Mouse (Mus musculus) megakaryocyte, embryonic 14.5 days (primary cell): ENCODE data around the gene Tk2. TPM values are rescaled to one million over a fixed set of nuclear protein-coding genes. Genes with fewer than 3 reads are reported as not detected.

Experiments used
- H3K27me3 ChIP-seq: replicated peaks from 2 replicates; pipeline ENCODE3; 2012; ENCODE audit warnings: inconsistent platforms
- H3K36me3 ChIP-seq: replicated peaks from 2 replicates; pipeline ENCODE3; 2012; ENCODE audit warnings: low read length, inconsistent platforms, mixed read lengths
- H3K4me1 ChIP-seq: 2 replicates; pipeline ENCODE4 v1.6.1; 2012; ENCODE audit warnings: inconsistent platforms
- H3K4me3 ChIP-seq: replicated peaks from 2 replicates; pipeline ENCODE3; 2012; ENCODE audit warnings: moderate library complexity, mild to moderate bottlenecking, inconsistent platforms
- H3K9me3 ChIP-seq: 2 replicates; pipeline ENCODE4 v1.6.1; 2012; ENCODE audit warnings: inconsistent platforms
- FLI1 ChIP-seq: IDR thresholded peaks from 2 replicates; pipeline ENCODE4 v1.6.1; 2012; ENCODE audit warnings: low read length, inconsistent platforms, mixed read lengths
- GATA1 ChIP-seq: IDR thresholded peaks from 3 replicates; pipeline ENCODE4 v1.6.1; 2012; ENCODE audit warnings: mixed read lengths, low read length, inconsistent platforms, borderline replicate concordance
- polyA plus RNA-seq: library from polyadenylated mRNA; stranded (reverse); fragments of >175 nt; gene quantifications from 2 replicates; pipeline ENCODE4 v1.2.3, GENCODE M21; 2012; ENCODE audit warnings: low replicate concordance; ENCODE audit not compliant: insufficient read depth

Tk2 gene
- polyA plus RNA-seq, 1 experiment = 15.8 TPM

GRCm38 (mm10) chr8:104227048-104227447 is 21.3 kb downstream of the Tk2 start:
- peaks cover 20% of the 10 kb centered on the region for H3K4me1 ChIP-seq
- no peak for TF ChIP-seq GATA1

GRCm38 (mm10) chr8:104219806-104220205 is 28.6 kb downstream of the Tk2 start:
- Histone ChIP-seq H3K36me3 (peaks cover 6% of the 10 kb centered on the region), H3K9me3 (peaks cover 14% of the 10 kb centered on the region), H3K4me3 (no peak overlapping the region), H3K4me1 (peaks cover 37% of the 10 kb centered on the region), H3K27me3 (peaks cover 26% of the 10 kb centered on the region)
- TF ChIP-seq GATA1 (no peak), FLI1 (no peak)

More at GRCm38 (mm10) chr8:104227048-104227447, 21.3 kb downstream of the Tk2 start:
- Histone ChIP-seq H3K36me3 (peaks cover 78% of the 10 kb centered on the region), H3K4me3 (no peak overlapping the region), H3K9me3 (peaks cover 17% of the 10 kb centered on the region), H3K27me3 (peaks cover 2% of the 10 kb centered on the region)

GRCm38 (mm10) chr8:104219079-104219478 is 29.3 kb downstream of the Tk2 start:
- H3K4me1 ChIP-seq = peaks cover 41% of the 10 kb centered on the region
- peaks cover 7% of the 10 kb centered on the region for H3K9me3 ChIP-seq

GRCm38 (mm10) chr8:104217601-104218000 is 30.8 kb downstream of the Tk2 start:
- Histone ChIP-seq H3K9me3 (no peaks in the 10 kb centered on the region), H3K4me3 (peak overlapping the region; percentile 19), H3K4me1 (peaks cover 51% of the 10 kb centered on the region), H3K27me3 (peaks cover 28% of the 10 kb centered on the region), H3K36me3 (no peaks in the 10 kb centered on the region)
- TF ChIP-seq GATA1 (no peak), FLI1 (no peak)

More at GRCm38 (mm10) chr8:104219079-104219478, 29.3 kb downstream of the Tk2 start:
- H3K4me3 ChIP-seq = no peak overlapping the region
- TF ChIP-seq GATA1 (no peak), FLI1 (no peak)
- peaks cover 30% of the 10 kb centered on the region for H3K27me3 ChIP-seq
- H3K36me3 ChIP-seq = peaks cover 5% of the 10 kb centered on the region

GRCm38 (mm10) chr8:104205292-104205691 is 43.1 kb downstream of the Tk2 start:
- Histone ChIP-seq H3K4me1 (peaks cover 38% of the 10 kb centered on the region), H3K4me3 (no peak overlapping the region), H3K36me3 (no peaks in the 10 kb centered on the region), H3K9me3 (no peaks in the 10 kb centered on the region), H3K27me3 (peaks cover 37% of the 10 kb centered on the region)
- no peak for TF ChIP-seq FLI1
- no peak for TF ChIP-seq GATA1

- Histone ChIP-seq H3K4me3 (no peak overlapping the region), H3K9me3 (no peaks in the 10 kb centered on the region), H3K27me3 (peaks cover 33% of the 10 kb centered on the region), H3K36me3 (no peaks in the 10 kb centered on the region), H3K4me1 (peaks cover 68% of the 10 kb centered on the region)
- TF ChIP-seq GATA1 (no peak), FLI1 (no peak)
These were observed 46.0 kb downstream of the Tk2 start for GRCm38 (mm10) chr8:104202320-104202719.

GRCm38 (mm10) chr8:104201622-104202021 is 46.7 kb downstream of the Tk2 start:
- Histone ChIP-seq H3K4me1 (peaks cover 68% of the 10 kb centered on the region), H3K4me3 (peak overlapping the region; percentile 28), H3K36me3 (peaks cover under 1% of the 10 kb centered on the region), H3K9me3 (peaks cover under 1% of the 10 kb centered on the region), H3K27me3 (peaks cover 31% of the 10 kb centered on the region)
- no peak for TF ChIP-seq GATA1
- no peak for TF ChIP-seq FLI1

- Histone ChIP-seq H3K4me3 (peak overlapping the region; percentile 73), H3K9me3 (peaks cover 10% of the 10 kb centered on the region), H3K4me1 (peaks cover 68% of the 10 kb centered on the region), H3K27me3 (peaks cover 27% of the 10 kb centered on the region), H3K36me3 (peaks cover 8% of the 10 kb centered on the region)
- TF ChIP-seq FLI1 (no peak), GATA1 (no peak)
These were observed 48.6 kb downstream of the Tk2 start for GRCm38 (mm10) chr8:104199802-104200201.

- TF ChIP-seq FLI1 (no peak), GATA1 (no peak)
- Histone ChIP-seq H3K4me1 (peaks cover 62% of the 10 kb centered on the region), H3K9me3 (peaks cover 19% of the 10 kb centered on the region), H3K27me3 (peaks cover 23% of the 10 kb centered on the region), H3K36me3 (peaks cover 16% of the 10 kb centered on the region), H3K4me3 (peak overlapping the region; percentile 66)
These were observed 56.9 kb downstream of the Tk2 start for GRCm38 (mm10) chr8:104191496-104191895.

- Histone ChIP-seq H3K36me3 (peaks cover 10% of the 10 kb centered on the region), H3K27me3 (peaks cover 23% of the 10 kb centered on the region), H3K4me1 (peaks cover 66% of the 10 kb centered on the region), H3K4me3 (no peak overlapping the region), H3K9me3 (peaks cover 14% of the 10 kb centered on the region)
- no peak for TF ChIP-seq FLI1
- no peak for TF ChIP-seq GATA1
These were observed 57.4 kb downstream of the Tk2 start for GRCm38 (mm10) chr8:104190777-104191468.
